Mouse (Mus musculus) liver, embryonic 14.5 days (tissue): ENCODE measurements around the gene Arhgap22.

Experiments used
- CTCF ChIP-seq: IDR thresholded peaks from 2 replicates; pipeline ENCODE4 v1.5.1; 2016; ENCODE audit warnings: antibody characterized with exemption, low read depth, control low read depth
- EP300 ChIP-seq: IDR thresholded peaks from 2 replicates; pipeline ENCODE4 v1.6.1; 2016; ENCODE audit warnings: antibody characterized with exemption, low read depth

GRCm38 (mm10) chr14:33287920-33288319, 74.1 kb downstream of the Arhgap22 start:
- no peak for TF ChIP-seq CTCF
- TF ChIP-seq EP300: no peak
